Mouse (Mus musculus) frontal cortex, postnatal 14 days (tissue): ENCODE measurements around the gene Nell1.

ENCODE experiments used
- DNase-seq, 2 experiments: peaks; one replicate each; pipeline ENCODE4 v3.0.0; 2022; ENCODE audit warnings: low spot score in 2 of 2

Gene Nell1

GRCm38 (mm10) chr7:50543373-50543772, 568.7 kb downstream of the Nell1 start:
- no peak for DNase-seq

- DNase-seq, result no peak
Observed at GRCm38 (mm10) chr7:50549572-50549971, 574.9 kb downstream of the Nell1 start.

GRCm38 (mm10) chr7:50551426-50551825, 576.8 kb downstream of the Nell1 start:
- DNase-seq, result no peak

DNA sequence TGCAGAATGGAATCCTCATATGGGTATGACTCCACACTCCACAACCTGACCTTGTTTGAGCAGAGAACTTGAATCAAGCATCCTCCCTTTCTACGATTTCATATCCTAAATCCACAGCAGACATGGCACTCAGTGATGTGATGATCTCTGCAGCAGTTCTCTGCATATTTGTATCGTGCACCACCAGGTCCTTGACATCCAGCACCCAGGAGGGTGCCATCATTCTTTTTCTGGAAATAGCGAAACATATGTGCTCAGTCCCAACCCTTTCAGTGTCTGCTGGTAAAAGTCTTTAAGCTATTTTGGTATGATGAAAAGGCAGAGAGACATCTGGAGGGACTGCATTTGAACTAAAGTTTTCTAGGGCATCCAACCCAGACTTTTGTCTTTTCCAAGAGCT, 588.0 kb downstream of the Nell1 start:
- no peak for DNase-seq

DNA sequence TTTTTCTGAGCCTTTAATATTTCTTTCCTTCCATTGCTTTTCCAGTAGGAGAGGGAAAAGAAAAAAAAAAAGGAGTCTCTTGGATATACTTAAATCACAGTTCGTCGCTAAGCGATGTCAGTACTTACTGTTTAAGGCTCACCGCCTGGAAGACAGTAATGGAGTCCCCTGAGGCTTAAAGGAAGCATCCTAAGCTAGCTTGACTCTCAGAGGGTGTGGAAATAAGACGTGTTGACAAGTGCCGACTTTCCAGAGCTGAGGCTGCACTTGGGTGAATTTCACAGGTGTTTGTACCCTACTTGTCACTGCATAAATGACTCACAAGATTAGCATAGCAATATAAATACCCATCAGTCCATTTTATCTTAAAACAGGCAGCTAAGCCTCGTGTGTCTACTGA, 599.2 kb downstream of the Nell1 start:
- no peak for DNase-seq

DNA sequence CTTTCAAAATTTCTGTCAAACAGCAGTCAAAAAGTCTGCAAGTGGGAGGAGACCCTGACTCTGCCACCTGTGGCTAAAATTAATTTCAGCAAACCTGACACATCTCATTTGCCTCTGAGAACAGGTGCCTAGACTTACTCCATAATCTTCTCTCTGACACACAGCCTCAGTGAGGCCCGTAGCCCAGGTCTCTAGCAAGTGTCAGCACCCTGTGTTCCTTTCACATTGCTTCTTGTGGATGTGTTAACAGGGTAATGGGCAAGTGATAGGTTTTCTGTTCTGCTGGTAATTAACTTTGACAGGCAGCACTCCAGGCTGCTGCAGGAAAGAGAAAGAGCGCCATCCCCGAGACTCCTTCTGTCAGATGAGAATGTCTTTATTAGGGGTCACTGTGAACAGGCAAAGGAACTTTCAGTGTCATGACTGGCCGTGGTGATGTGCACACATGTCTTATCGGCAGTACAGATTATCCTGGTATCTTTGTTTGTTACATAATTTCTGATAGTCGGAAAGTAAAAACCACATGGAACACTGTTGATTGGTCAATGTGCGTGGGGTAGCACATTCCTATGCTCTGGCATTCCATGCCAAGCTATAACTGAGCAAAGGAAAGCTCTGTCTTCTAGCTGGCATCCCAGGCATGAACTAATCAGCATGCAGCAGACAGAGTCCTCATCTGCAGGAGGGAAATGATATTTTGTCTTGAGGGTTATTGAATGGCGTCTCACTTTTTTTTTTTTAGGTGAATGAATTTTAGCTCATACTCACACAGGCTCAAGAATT, 614.2 kb downstream of the Nell1 start:
- DNase-seq, result no peak

- no peak for DNase-seq
Observed at GRCm38 (mm10) chr7:50598890-50599289, 624.2 kb downstream of the Nell1 start, which contains the start of gene 4933405O20Rik. 4933405O20Rik (plus strand) TSS chr7:50599190.

- DNase-seq, result peak in 1 of 2 experiments; percentile 12
Observed at GRCm38 (mm10) chr7:50614101-50614500, 639.4 kb downstream of the Nell1 start.

- DNase-seq, result no peak
Observed at GRCm38 (mm10) chr7:50629186-50629585, 654.5 kb downstream of the Nell1 start.

DNA sequence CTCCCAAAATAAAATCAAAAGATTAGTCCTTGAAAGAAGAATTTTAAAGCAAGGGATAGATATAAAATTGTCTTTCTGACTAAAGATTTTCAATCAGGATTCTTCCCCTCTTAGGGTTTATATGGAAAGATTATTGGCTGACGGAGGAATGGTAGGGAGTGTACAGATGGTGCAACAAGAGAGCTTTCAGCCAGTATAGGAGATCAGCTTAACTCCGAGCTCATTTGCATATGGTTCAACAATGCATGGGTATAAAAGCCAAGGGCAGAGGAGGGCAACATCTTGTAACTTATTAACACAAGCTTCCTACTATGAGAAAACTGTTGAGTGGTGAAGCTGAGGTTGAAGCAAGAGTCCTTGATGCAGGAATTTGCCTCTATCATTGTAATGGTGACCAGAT, 658.5 kb downstream of the Nell1 start:
- no peak for DNase-seq

DNA sequence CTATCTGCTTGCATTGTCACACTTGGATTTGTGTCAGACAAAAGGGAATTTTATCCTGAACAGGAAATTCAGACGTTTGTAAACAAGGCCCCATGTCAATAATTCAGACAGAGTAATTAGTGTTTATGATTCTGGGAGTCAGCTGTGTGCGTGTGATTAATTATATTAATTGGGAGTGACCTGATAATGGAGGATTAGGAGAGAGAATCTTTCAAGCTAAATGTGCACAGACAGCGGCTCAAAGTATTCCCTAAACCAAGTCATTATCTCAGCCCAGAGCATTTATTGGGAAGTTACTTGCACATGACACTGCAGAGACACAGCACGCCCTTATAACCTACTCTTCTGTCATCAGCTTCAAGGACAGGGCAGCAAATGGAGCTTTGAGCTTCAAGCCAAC, 697.6 kb downstream of the Nell1 start:
- no peak for DNase-seq

- no peak for DNase-seq
Observed at GRCm38 (mm10) chr7:50675444-50675843, 700.8 kb downstream of the Nell1 start.

GRCm38 (mm10) chr7:50677511-50677910, 702.8 kb downstream of the Nell1 start:
- no peak for DNase-seq

DNA sequence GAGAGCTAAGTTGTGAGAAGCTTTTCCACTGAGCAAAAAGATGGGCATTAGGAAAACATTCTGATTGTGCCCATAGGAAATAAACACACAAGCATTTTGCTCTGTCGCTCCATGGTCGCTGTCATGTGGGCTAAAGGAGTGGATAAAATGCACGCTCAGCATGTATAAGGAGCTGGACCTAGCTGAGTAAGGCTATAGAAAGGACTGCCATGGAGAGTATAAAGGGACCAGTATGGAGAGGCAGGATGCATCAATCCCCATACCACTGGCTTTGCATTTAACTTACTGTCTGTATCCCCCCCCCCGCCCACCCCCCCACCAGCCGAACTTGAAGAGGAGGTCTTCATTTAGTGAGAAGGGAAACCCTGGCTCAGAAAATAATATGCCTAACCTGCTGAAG, 711.7 kb downstream of the Nell1 start:
- no peak for DNase-seq

DNA sequence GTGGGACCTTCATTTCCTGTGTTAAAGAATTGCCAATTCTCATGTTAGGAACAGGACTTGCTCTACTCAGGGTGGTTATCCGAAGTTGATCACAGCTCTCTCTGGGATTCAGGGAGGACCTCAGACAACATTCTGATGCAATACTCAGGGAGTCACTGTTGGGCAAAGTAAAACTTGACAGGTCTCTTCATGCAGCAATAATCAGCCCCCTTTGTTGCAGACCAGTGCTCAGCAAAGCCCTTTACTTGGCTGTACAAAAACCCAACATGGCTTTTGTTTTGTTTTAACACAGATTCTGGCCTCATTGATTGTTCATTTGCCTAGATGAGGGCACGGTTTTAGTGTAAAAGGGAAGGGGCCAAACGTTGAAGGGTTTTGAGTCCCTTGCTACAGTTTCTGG, 750.5 kb downstream of the Nell1 start:
- no peak for DNase-seq

DNA sequence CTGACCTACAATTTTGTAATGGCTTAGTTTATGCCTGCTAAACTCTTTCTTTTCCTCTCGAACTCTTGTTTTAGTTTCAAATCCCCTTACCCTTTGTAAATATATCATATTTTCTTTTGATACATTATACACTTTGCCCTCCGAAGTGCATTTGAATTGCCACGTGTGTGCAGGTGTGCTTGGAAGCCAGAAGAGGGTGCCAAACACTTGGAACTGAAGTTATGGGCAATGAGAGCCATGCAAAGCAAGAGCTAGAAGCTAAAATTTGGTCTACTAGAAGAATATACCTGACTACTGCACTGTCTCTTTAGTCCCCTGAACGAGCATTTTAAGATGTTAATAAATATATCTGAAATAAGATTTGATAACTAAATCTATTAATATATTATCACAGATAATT, 756.3 kb downstream of the Nell1 start:
- no peak for DNase-seq

DNA sequence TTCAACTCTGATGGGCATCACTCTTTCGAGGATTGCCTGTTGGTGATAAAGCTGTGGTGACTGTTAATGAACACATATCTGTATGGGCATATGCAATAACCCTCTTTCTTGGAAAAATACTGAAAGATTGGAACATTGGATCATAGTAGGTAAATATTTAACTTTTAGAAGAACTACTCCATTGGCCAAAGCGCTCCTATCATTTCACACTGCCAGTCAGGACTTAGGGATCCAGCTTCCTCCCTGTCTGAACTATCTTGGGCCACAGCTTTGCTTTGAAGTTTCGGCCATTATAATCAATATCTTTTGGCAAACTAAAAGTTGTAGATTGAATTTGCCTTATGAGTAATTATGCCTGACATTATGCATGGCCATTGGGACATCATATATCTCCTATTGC, 780.9 kb downstream of the Nell1 start:
- no peak for DNase-seq

DNA sequence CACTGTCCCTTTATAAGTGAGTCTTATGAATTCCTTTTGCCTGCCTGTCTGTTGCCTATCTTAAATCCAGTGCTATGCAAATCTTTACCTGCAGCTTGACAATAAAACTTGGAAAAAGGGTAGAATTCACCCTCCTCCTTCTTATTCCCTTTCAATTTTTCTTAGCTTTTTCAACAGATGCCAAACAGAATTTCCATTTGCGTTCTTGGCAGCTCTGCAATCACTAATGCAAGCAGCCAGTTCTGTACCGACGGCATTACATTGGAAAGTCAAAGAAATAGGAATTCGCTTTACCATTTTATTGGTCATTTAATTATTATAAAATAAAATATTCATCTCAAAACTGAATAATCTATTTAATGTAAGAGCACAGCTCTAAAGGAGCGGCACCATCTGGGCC, 781.7 kb downstream of the Nell1 start:
- no peak for DNase-seq

GRCm38 (mm10) chr7:50773516-50773915, 798.9 kb downstream of the Nell1 start:
- DNase-seq, result no peak

DNA sequence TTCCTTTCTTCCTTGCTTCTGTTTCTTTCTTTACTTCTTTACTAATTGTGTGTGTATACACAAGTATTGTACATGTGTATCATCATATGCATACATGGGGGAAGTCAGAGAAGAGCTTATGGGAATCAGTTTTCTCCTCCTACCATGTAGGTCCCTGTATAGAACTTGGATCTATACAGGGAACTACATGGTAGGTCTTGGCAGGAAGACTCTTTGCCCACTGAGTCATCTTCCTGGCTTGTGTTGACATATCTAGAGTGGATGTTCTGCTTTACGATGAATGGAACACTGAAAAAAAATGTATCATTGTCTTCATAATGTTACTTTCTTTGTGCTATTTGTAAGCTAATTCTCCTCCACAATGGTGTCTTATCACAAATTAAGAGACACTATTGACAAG, 806.4 kb downstream of the Nell1 start:
- no peak for DNase-seq

DNA sequence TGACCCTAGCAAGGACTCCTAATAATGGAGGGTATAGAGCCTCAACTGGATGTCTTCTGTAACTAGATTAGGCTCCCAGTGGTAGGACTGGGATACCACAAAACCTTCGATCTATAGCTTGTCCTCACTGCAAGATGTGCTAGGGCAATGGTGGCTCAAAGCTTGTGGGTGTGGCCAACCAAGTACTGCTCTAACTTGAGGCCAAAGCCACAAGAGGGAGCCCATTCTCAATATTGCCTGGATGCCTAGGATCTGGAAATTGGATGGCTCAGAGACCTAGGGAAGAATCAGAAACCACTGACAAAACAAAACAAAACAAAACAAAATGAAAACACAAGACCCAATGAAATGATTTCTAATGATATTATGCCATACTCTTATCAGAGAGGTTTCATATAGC, 809.0 kb downstream of the Nell1 start:
- DNase-seq, result no peak

GRCm38 (mm10) chr7:50826180-50826579, 851.5 kb downstream of the Nell1 start:
- no peak for DNase-seq

DNA sequence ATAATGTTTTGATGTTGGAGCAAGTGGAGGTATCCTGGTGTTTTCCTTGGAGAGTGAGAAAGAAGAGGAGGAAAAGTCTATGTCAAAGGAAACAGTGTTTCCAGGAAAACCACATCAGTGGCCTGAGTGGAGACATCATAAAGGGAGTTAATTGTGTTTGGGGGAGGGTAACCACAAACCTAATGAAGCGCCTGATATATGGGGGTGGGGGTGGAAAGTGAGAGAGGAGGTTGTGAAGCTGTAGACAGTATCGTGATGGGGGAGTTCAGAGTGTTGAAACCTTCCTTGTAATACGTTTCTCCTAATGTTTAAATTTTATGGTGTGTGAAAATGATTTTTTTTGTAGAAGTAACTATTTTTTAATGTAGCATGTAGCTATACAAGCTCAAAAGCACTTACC, 858.1 kb downstream of the Nell1 start:
- no peak for DNase-seq

DNA sequence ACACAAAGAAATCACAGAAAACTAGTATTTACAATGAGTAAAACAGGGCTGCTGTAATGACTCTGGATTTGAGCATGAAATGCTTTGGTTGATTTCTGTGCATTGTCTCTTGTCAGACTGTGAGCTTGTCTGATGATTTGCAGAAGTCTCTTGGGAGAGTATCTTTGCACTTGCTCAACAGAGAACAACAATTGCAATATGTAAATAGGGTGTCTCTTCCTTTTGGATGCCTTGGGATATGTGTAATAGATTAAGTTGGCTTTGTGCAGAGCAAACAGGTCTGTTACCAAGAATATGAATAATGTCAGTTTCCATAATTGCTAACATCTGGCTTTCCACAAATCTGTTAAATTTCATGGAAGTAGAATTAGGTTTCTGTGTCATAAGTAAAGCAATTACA, 868.0 kb downstream of the Nell1 start:
- DNase-seq, result no peak
